Mouse (Mus musculus) layer of hippocampus, adult 18-20 months (tissue): ENCODE results near the gene Olfr1487. TPM values are rescaled to one million over a fixed set of nuclear protein-coding genes. Genes with fewer than 3 reads are reported as not detected.
"Not testable (repeated sequence)": the region's sequence is repeated elsewhere in the genome, so short reads cannot be mapped to it uniquely, and the experiment has no call there.

ENCODE experiments used
- DNase-seq, 2 experiments: peaks; one replicate each; pipeline ENCODE4 v3.0.0; 2022; ENCODE audit warnings: low spot score in 2 of 2
- long read RNA-seq: library from polyadenylated mRNA; stranded (forward); transcript quantifications from one replicate; pipeline ENCODE4 v2.0.0, GENCODE M21; 2021
- microRNA-seq, 2 experiments: library from miRNA; unstranded; fragments of <30 nt; microRNA quantifications; one replicate each; pipeline ENCODE4 v1.2.0; 2021
- total RNA-seq, 2 experiments: library from RNA; stranded (reverse); gene quantifications; 2 replicates each; pipeline ENCODE4 v1.2.3; 2021

Gene Olfr1487
- not detected for total RNA-seq
- long read RNA-seq, result 0 reads

DNA sequence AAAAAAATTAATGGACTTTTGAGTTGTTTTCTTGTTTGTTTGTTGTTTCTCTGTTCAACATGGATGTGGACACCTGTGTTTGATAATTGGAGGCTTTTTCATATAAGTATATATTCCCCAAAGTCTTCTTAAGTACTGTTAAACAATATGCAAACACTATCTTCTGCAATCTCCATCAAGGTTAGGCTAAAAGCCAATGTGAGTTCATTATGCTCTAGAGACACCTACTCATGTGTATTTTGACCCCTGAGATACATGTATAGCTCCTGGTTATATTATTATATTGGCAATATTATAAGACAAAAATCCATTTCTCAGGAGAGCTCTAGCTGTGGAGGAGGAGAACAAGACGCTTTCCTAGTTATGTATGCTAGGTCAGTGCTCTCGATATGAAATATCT, at the start of gene Olfr1487:
Olfr1487 (plus strand) TSS at position 301 of the 400 bp plus-strand sequence.
- DNase-seq, result not testable (repeated sequence)

DNA sequence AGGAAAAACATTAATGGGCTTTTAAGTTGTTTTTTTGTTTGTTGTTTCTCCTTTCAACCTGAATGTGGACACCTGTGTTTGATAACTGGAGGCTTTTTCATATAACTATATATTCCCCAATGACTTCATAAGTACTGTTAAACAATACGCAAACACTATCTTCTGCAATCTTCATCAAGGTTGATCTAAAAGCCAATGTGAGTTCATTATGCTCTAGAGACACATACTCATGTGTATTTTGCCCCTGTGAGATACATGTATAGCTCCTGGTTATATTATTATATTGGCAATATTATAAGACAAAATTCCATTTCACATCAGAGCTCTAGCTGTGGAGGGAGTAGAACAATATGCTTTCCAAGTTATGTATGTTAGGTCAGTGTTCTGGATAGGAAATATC, 34.0 kb upstream of the Olfr1487 start, which contains the start of gene Olfr1484:
Olfr1484 (plus strand) TSS at position 301 of the 400 bp plus-strand sequence.
- DNase-seq, result no peak

DNA sequence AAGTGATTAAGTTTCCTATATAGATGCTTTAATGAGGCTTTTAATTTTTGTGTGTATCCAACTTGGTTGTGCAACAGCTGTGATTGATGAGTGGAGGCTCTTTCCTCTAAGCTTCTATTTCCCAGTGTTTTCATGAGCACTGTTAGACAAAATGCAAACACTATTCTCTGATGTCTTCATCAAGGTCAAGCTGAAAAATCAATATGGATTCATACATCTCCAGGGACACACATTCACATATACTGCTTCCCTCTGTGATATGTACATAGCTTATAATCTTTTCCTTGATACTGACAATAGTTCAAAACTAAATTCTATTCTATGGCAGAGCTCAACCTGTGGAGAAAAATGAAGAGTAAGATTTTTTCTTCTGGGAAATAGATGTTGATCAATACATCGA, 14.1 kb downstream of the Olfr1487 start, which contains the start of gene Olfr1489:
Olfr1489 (plus strand) TSS at position 301 of the 400 bp plus-strand sequence.
- no peak for DNase-seq

DNA sequence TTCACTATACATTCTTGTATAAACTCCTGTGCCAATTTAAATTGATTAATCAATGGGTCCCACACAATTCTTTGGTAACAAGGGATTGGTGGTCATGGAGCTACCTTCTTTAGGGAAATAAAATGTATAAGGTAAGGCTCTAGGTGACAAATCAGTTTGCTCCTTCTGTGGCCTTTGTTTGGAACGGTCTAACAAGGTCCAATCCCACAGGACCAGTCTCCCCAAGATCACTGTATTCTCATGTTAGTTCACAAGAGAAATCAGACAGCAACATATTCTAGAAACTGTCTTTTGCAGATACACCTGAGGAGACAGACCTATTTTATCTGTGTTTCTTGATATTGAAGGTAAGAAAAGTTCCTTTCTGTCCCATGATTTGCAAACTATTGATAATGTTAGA, 33.6 kb downstream of the Olfr1487 start, which contains the start of gene Olfr1490:
Olfr1490 (plus strand) TSS at position 301 of the 400 bp plus-strand sequence.
- DNase-seq, result no peak

Small RNA genes within 50 kb of the gene (microRNA-seq; reads per million reads assigned to microRNA genes)
- gene Gm22323, result 0 reads per million in 2 experiments
- gene Gm23931, result 0 reads per million in 2 experiments

Other genes starting within 250 kb of the Olfr1487 start
- gene Olfr1469, start 209.5 kb upstream of the Olfr1487 start, total RNA-seq, result not detected
- not detected for gene Olfr1471, start 174.0 kb upstream of the Olfr1487 start, total RNA-seq
- not detected for gene Olfr1472, start 161.3 kb upstream of the Olfr1487 start, total RNA-seq
- gene Olfr1474, start 147.8 kb upstream of the Olfr1487 start, total RNA-seq, result not detected
- not detected for gene Olfr1475, start 137.2 kb upstream of the Olfr1487 start, total RNA-seq
- not detected for gene Olfr1477, start 116.8 kb upstream of the Olfr1487 start, total RNA-seq
- gene Olfr1480, start 89.5 kb upstream of the Olfr1487 start, total RNA-seq, result not detected
- gene Olfr1484, start 33.9 kb upstream of the Olfr1487 start, total RNA-seq, result not detected
- not detected for gene Olfr1489, start 14.2 kb downstream of the Olfr1487 start, total RNA-seq
- not detected for gene Olfr1490, start 33.7 kb downstream of the Olfr1487 start, total RNA-seq
- gene Olfr1491, start 79.9 kb downstream of the Olfr1487 start, total RNA-seq, result not detected
- gene Olfr1493-ps1, start 105.9 kb downstream of the Olfr1487 start, total RNA-seq, result not detected
- not detected for gene Olfr1494, start 122.4 kb downstream of the Olfr1487 start, total RNA-seq
- not detected for gene Olfr1495, start 147.2 kb downstream of the Olfr1487 start, total RNA-seq
- gene Olfr1496, start 160.5 kb downstream of the Olfr1487 start, total RNA-seq, result not detected
- gene Olfr1497, start 180.8 kb downstream of the Olfr1487 start, total RNA-seq, result not detected
- not detected for gene Olfr1499, start 202.1 kb downstream of the Olfr1487 start, total RNA-seq
- not detected for gene Olfr1500, start 213.1 kb downstream of the Olfr1487 start, total RNA-seq
- not detected for gene Olfr1501, start 233.3 kb downstream of the Olfr1487 start, total RNA-seq
- gene Olfr1502, start 244.4 kb downstream of the Olfr1487 start, total RNA-seq, result not detected